Mouse (Mus musculus) liver, embryonic 13.5 days (tissue): Measurements from ENCODE around the gene Prr15. TPM values are rescaled to one million over a fixed set of nuclear protein-coding genes. Genes with fewer than 3 reads are reported as not detected.

Source experiments
- ATAC-seq: fragments of 200-750 bp; cut with Nextera tagmentation; 2 replicates; pipeline ENCODE4 v1.8.0; 2017; ENCODE audit warnings: low read depth, mild to moderate bottlenecking, moderate number of reproducible peaks, moderate library complexity
- DNase-seq: peaks from one replicate; pipeline ENCODE4 v3.0.0; 2022
- H3K27ac ChIP-seq: fragments of 300-500 bp; sonication (generic); 2 replicates; pipeline ENCODE4 v1.5.1; 2015; ENCODE audit warnings: moderate library complexity, mild to moderate bottlenecking, inconsistent platforms
- H3K27me3 ChIP-seq: fragments of 300-500 bp; sonication (generic); 2 replicates; pipeline ENCODE4 v1.6.1; 2015; ENCODE audit warnings: mild to moderate bottlenecking, inconsistent platforms
- H3K36me3 ChIP-seq: fragments of 300-500 bp; sonication (generic); 2 replicates; pipeline ENCODE4 v1.6.1; 2015; ENCODE audit warnings: mild to moderate bottlenecking, inconsistent platforms
- H3K4me1 ChIP-seq: fragments of 300-500 bp; sonication (generic); replicated peaks from 2 replicates; pipeline ENCODE4 v1.6.1; 2015; ENCODE audit warnings: inconsistent platforms
- H3K4me2 ChIP-seq: fragments of 300-500 bp; sonication (generic); 2 replicates; pipeline ENCODE4 v1.6.1; 2015; ENCODE audit warnings: inconsistent platforms, mild to moderate bottlenecking, moderate library complexity
- H3K4me3 ChIP-seq: fragments of 300-500 bp; sonication (generic); replicated peaks from 2 replicates; pipeline ENCODE4 v1.5.1; 2015; ENCODE audit warnings: mild to moderate bottlenecking, inconsistent platforms
- H3K9ac ChIP-seq: fragments of 300-500 bp; sonication (generic); 2 replicates; pipeline ENCODE4 v1.6.1; 2015; ENCODE audit warnings: mild to moderate bottlenecking, inconsistent platforms
- H3K9me3 ChIP-seq: fragments of 300-500 bp; sonication (generic); replicated peaks from 2 replicates; pipeline ENCODE4 v1.6.1; 2016; ENCODE audit warnings: inconsistent platforms
- WGBS: fragments of 180-500 bp; shearing (Covaris S2); methylation state at CpG from one replicate; pipeline ENCODE4 v1.1.7; 2015; ENCODE audit not compliant: insufficient replicate concordance; 5-methylcytosine and 5-hydroxymethylcytosine counted together
- polyA plus RNA-seq: library from polyadenylated mRNA; unstranded; fragments of >200 nt; fragmentation: Nextera tagmentation; extraction: Ambion mirVana; gene quantifications from 2 replicates; pipeline ENCODE4 v1.2.1, GENCODE M21; 2015

The Prr15 gene
- polyA plus RNA-seq, 1 experiment from 2014 or later = 0.67 TPM

DNA sequence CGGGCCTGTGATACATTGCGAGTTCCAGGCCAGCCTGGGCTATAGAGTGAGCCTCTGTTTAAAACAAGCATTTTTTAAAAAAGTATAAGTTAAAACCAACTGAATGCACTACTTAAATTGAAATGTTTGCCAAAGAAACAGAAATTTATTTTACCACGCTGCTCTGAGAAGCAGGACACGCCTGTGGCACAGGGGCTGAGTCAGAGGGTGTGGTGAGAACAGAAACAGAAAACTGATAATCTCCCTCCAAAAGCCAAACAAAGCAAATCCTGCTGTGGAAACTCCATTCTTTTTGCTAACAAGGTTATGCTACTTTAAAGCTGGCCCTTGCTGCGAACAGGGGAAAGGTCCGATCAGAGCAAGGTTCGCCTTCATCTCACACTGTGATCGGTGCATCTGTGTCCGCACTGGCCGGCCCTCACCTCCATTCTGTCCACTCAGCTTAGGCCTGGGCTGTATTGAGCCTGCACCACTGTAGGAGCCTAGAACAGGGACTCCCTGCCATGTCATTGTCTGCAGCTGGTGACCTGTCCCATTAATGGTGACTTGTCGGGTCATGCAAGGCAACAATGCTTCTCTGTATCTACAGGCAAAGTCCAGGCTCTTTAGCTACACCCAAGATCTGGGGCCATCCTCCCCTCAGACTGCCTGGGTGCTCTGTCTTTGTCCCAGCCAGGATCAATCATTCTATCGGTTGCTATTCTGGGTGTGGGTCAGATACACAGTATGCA lies 38.9 kb downstream of the Prr15 start:
- ATAC-seq (no peak), DNase-seq (no peak)
- Histone ChIP-seq H3K27ac (no peak overlapping the region), H3K36me3 (no peaks in the 10 kb centered on the region), H3K9ac (no peak overlapping the region), H3K4me2 (no peak overlapping the region), H3K4me3 (no peak overlapping the region), H3K27me3 (no peaks in the 10 kb centered on the region), H3K4me1 (no peaks in the 10 kb centered on the region), H3K9me3 (no peaks in the 10 kb centered on the region)
- WGBS = 74% methylated on average over 12 of the region's 12 CpGs

DNA sequence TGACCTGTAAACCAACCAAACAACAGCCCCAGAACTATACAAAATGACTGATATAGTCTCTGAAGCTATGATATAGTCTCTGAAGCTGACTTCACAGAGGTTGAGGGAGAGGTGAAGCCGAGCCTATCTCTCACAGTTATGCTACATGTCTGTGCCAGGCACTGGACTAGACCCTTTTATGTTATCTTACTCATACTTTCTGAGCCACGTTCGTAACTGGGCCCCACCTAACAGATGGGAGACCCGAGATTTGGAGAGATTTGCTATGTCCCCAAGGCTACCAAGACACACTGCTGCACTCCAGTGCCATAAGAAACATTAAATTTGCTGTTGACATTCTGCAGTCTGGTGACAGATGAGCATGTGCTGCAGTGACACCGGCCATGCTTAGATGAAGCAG lies 41.0 kb downstream of the Prr15 start:
- no peaks in the 10 kb centered on the region for H3K9me3 ChIP-seq
- WGBS = 47% methylated on average over 5 of the region's 5 CpGs
- ATAC-seq = no peak

DNA sequence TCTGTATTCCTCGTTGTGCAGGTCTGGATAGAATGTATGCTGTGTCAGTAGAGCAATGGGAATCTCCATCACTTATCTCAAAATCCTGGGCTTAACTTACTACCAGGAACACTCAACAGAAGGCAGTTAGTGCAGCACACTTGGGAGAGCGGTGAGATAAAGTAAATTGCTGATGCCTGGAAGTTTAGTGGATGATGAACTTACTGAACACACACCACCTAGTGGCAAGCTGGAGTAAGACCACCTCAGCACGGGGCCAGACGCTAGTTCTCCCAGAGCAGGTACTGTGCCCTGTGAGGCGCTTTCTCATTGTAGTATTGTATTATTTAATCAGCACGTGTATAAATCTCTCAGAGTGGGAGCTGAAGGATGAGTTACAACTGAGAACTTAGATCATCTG lies 42.4 kb downstream of the Prr15 start:
- no peak for ATAC-seq
- 9% methylated on average over 6 of the region's 6 CpGs for WGBS

More for the DNA sequence above, 41.0 kb downstream of the Prr15 start:
- no peaks in the 10 kb centered on the region for H3K36me3 ChIP-seq
- no peak overlapping the region for H3K4me2 ChIP-seq
- no peak overlapping the region for H3K27ac ChIP-seq
- no peak overlapping the region for H3K9ac ChIP-seq
- H3K27me3 ChIP-seq = no peaks in the 10 kb centered on the region
- H3K4me1 ChIP-seq = no peaks in the 10 kb centered on the region
- H3K4me3 ChIP-seq = no peak overlapping the region
- no peak for DNase-seq

DNA sequence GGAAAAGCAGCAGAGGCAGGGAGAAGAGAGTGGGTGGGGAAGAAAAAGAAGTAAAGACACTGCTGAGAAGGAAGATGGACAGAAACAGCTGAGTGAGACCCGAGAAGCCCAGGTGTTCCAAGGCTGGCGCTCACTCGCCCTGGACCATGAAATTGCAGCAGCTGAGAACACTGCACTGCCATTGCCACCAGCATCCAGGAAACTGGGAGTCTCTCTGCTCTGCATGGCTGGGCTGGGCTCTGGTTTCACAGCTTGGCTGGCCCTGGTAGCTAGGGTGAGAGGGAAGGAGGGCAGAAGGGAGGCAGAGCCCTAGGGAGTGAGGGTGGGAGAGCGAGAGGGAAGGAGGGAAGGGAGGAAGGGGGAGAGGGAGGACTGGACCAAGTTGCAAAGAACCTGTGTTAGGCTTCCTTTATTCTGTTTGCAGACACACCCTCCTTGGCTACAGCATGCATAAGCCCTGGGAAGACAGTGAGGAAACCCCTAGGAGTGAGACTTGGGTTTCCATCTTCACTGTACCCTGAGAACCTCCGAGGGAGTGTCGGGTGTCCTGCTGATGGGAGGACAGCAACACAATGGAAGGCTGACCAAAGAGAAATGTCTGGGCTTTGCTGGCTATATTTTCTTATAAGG lies 44.4 kb downstream of the Prr15 start:
- Histone ChIP-seq H3K9me3 (no peaks in the 10 kb centered on the region), H3K27ac (no peak overlapping the region), H3K4me1 (no peaks in the 10 kb centered on the region), H3K9ac (no peak overlapping the region), H3K27me3 (no peaks in the 10 kb centered on the region), H3K36me3 (no peaks in the 10 kb centered on the region), H3K4me3 (no peak overlapping the region), H3K4me2 (no peak overlapping the region)
- ATAC-seq (no peak), DNase-seq (no peak)
- WGBS = 50% methylated on average over 6 of the region's 6 CpGs

More for the DNA sequence above, 42.4 kb downstream of the Prr15 start:
- Histone ChIP-seq H3K4me2 (no peak overlapping the region), H3K9ac (no peak overlapping the region), H3K9me3 (no peaks in the 10 kb centered on the region), H3K27ac (no peak overlapping the region), H3K4me3 (no peak overlapping the region), H3K4me1 (no peaks in the 10 kb centered on the region), H3K36me3 (no peaks in the 10 kb centered on the region), H3K27me3 (no peaks in the 10 kb centered on the region)
- DNase-seq = no peak

DNA sequence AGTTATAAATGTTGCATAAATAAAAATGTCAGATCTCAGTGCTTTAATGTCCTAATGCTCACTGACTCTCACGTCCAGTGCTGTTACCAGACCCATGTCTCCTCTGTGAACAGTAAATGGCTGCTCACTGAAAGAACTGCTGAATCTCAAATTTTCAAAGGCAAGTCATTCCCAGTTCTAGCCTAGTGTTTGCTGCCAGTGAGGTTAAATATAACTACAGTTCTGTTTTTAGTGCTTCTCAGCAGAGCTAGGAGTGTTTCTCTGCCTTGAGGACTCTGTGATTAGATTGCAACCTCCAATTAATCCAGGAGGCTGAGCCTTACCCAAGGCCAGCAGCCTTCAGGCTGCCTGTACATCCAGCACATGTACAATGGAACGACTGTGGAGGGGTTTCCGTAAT lies 46.2 kb downstream of the Prr15 start:
- H3K4me2 ChIP-seq = no peak overlapping the region
- 65% methylated on average over 3 of the region's 3 CpGs for WGBS

DNA sequence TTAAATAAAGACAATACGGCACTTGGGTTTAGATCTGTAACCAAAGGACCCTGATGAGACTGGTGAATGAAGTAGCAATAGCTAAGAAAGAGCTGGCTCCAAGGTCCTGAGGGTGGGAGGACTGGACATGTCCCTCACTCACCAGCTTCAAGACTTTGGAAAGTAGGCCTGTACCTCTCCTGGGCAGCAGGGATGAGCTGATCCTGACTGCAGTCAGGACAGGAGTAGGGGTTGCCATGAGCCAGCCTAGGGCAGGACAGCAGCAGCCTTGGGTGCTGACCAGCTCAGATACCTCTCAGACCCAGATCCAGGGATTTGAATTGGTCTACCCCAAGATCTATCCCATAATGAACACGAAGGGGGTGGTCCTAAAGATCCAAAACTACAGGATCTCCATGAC lies 53.7 kb downstream of the Prr15 start:
- WGBS = 49% methylated on average over 2 of the region's 2 CpGs
- no peak for ATAC-seq
- DNase-seq = no peak

More for the DNA sequence above, 46.2 kb downstream of the Prr15 start:
- no peak overlapping the region for H3K27ac ChIP-seq
- H3K9me3 ChIP-seq = no peaks in the 10 kb centered on the region
- DNase-seq = no peak
- H3K36me3 ChIP-seq = no peaks in the 10 kb centered on the region
- no peaks in the 10 kb centered on the region for H3K4me1 ChIP-seq
- ATAC-seq = no peak
- H3K9ac ChIP-seq = no peak overlapping the region
- no peak overlapping the region for H3K4me3 ChIP-seq
- H3K27me3 ChIP-seq = no peaks in the 10 kb centered on the region

More for the DNA sequence above, 53.7 kb downstream of the Prr15 start:
- H3K27ac ChIP-seq = no peak overlapping the region
- H3K4me2 ChIP-seq = no peak overlapping the region
- H3K27me3 ChIP-seq = no peaks in the 10 kb centered on the region
- H3K4me1 ChIP-seq = no peaks in the 10 kb centered on the region
- H3K9ac ChIP-seq = no peak overlapping the region
- no peak overlapping the region for H3K4me3 ChIP-seq
- H3K36me3 ChIP-seq = no peaks in the 10 kb centered on the region
- H3K9me3 ChIP-seq = no peaks in the 10 kb centered on the region

Other genes with a start within 250 kb of the Prr15 start
- gene Wipf3, start 103.8 kb downstream of the Prr15 start, polyA plus RNA-seq = 0.07 and 0.08 TPM in 2 replicates
- gene Scrn1, start 240.7 kb downstream of the Prr15 start, polyA plus RNA-seq = 0.22 and 0.54 TPM in 2 replicates